Mouse (Mus musculus): ENCODE results near the gene Gfpt2. TPM values are rescaled to one million over a fixed set of nuclear protein-coding genes. Genes with fewer than 3 reads are reported as not detected.
A peak's percentile ranks its signal among the peaks of the same experiment; 100 is the strongest.

Gene Gfpt2
- total RNA-seq, 2 experiments from 2014 or later: 13.0 to 16.7 TPM

GRCm38 (mm10) chr11:49872779-49873178, 78.8 kb downstream of the Gfpt2 start:
- no peak for DNase-seq
- intact Hi-C loops (cut with DNase I): no loop called here

GRCm38 (mm10) chr11:49876948-49877817, 83.2 kb downstream of the Gfpt2 start:
- DNase-seq: peak; percentile 47
- intact Hi-C loops (cut with DNase I): no loop called here

- DNase-seq: no peak
- intact Hi-C loops (cut with DNase I): no loop called here
Observed at GRCm38 (mm10) chr11:49879950-49880642, 86.1 kb downstream of the Gfpt2 start.

GRCm38 (mm10) chr11:49883394-49883793, 89.4 kb downstream of the Gfpt2 start:
- intact Hi-C loops (cut with DNase I): no loop called here

More at GRCm38 (mm10) chr11:49883394-49883793, 89.4 kb downstream of the Gfpt2 start:
- no peak for DNase-seq

Small RNA genes lying within 50 kb of the gene (microRNA-seq; reads per million reads assigned to microRNA genes)
- gene Gm23813: 0 reads per million in 2 experiments

Other genes with a start within 250 kb of the Gfpt2 start
- not detected for gene Olfr1380, start 237.3 kb upstream of the Gfpt2 start, total RNA-seq (2021)
- 10 to 100 TPM; 14.5 to 14.9 TPM for gene Flt4, start 184.9 kb upstream of the Gfpt2 start, total RNA-seq (2021)
- gene Scgb3a1, start 130.6 kb upstream of the Gfpt2 start, total RNA-seq (2021): 10 to 100 TPM in 1 of 2 experiments, not detected in 1; 15.7 TPM
- gene Cnot6, start 81.5 kb upstream of the Gfpt2 start, total RNA-seq (2021): 10 to 100 TPM; 49.2 to 56.2 TPM
- 10 to 100 TPM; 47.5 to 53.5 TPM for gene Mapk9, start 52.6 kb downstream of the Gfpt2 start, total RNA-seq (2021)
- gene Rasgef1c, start 107.7 kb downstream of the Gfpt2 start, total RNA-seq (2021): under 1 TPM in 1 of 2 experiments, not detected in 1; 0.29 TPM
- gene Rnf130, start 231.2 kb downstream of the Gfpt2 start, total RNA-seq (2021): 10 to 100 TPM; 48.8 to 56.2 TPM